Mouse (Mus musculus) heart, adult 2 months (tissue): ENCODE measurements around the gene Slc44a2.

Experiments used
- CTCF ChIP-seq: fragments of 200-600 bp; IDR thresholded peaks from 2 replicates; pipeline ENCODE4 v1.8.1; 2022; ENCODE audit warnings: antibody characterized with exemption, mild to moderate bottlenecking, moderate library complexity
- EP300 ChIP-seq: fragments of 200-500 bp; IDR thresholded peaks from 2 replicates; pipeline ENCODE4 v1.6.1; 2011; ENCODE audit warnings: low read depth, low read length, control low read depth; ENCODE audit not compliant: insufficient read depth
- POLR2A ChIP-seq: fragments of 200-500 bp; IDR thresholded peaks from 2 replicates; pipeline ENCODE4 v1.6.1; 2011; ENCODE audit warnings: mild to moderate bottlenecking, low read depth, low read length, control low read depth; ENCODE audit not compliant: insufficient read depth

GRCm38 (mm10) chr9:21395692-21396091 is 75.2 kb downstream of the Slc44a2 start:
- TF ChIP-seq EP300 (no peak), POLR2A (no peak), CTCF (no peak)
